Mouse (Mus musculus) kidney, embryonic 14.5 days (tissue): ENCODE measurements at regions not wholly inside any gene's neighbourhood (a gene's known extent, or its start where the extent isn't known, plus 50 kb on each side); places are given as distances from the start of the nearest gene placed in this dataset.

ENCODE experiments used
- ATAC-seq: fragments of 200-750 bp; cut with Nextera tagmentation; 2 replicates; pipeline ENCODE4 v1.8.0; 2017; ENCODE audit warnings: moderate number of reproducible peaks, mild to moderate bottlenecking, moderate TSS enrichment, moderate library complexity; ENCODE audit not compliant: low FRiP score, low TSS enrichment
- H3K27ac ChIP-seq: fragments of 300-500 bp; sonication (generic); 2 replicates; pipeline ENCODE4 v1.5.1; 2014; ENCODE audit warnings: low read depth, mild to moderate bottlenecking, low read length, moderate library complexity, mixed read lengths
- H3K27me3 ChIP-seq: fragments of 300-500 bp; sonication (generic); 2 replicates; pipeline ENCODE4 v1.6.1; 2014; ENCODE audit warnings: mild to moderate bottlenecking, low read length; ENCODE audit not compliant: control insufficient read depth, insufficient read depth
- H3K36me3 ChIP-seq: fragments of 300-500 bp; sonication (generic); 2 replicates; pipeline ENCODE4 v1.6.1; 2014; ENCODE audit warnings: low read length, mixed read lengths; ENCODE audit not compliant: control insufficient read depth, insufficient read depth
- H3K4me1 ChIP-seq: fragments of 300-500 bp; sonication (generic); 2 replicates; pipeline ENCODE4 v1.6.1; 2014; ENCODE audit warnings: low read length, mixed read lengths; ENCODE audit not compliant: control insufficient read depth, insufficient read depth
- H3K4me2 ChIP-seq: fragments of 300-500 bp; sonication (generic); replicated peaks from 2 replicates; pipeline ENCODE4 v1.6.1; 2014; ENCODE audit warnings: low read depth, mild to moderate bottlenecking, low read length
- H3K4me3 ChIP-seq: fragments of 300-500 bp; sonication (generic); 2 replicates; pipeline ENCODE4 v1.5.1; 2014; ENCODE audit warnings: mild to moderate bottlenecking, low read length
- H3K9ac ChIP-seq: fragments of 300-500 bp; sonication (generic); 2 replicates; pipeline ENCODE4 v1.6.1; 2014; ENCODE audit warnings: low read depth, mild to moderate bottlenecking, low read length, moderate library complexity
- H3K9me3 ChIP-seq: fragments of 300-500 bp; sonication (generic); 2 replicates; pipeline ENCODE4 v1.6.1; 2016; ENCODE audit warnings: low read length; ENCODE audit not compliant: control insufficient read depth
- WGBS: fragments of 180-500 bp; shearing (Covaris S2); extraction: QIAGEN DNeasy Blood & Tissue Kit; methylation state at CpG from one replicate; pipeline ENCODE4 v1.1.7; 2014; 5-methylcytosine and 5-hydroxymethylcytosine counted together

GRCm38 (mm10) chr9:49959987-49960386 lies 161.3 kb upstream of the Ncam1 start:
- Histone ChIP-seq H3K27ac (peak overlapping the region; percentile 43; the same call in 1 of the 2 replicates), H3K36me3 (no peaks in the 10 kb centered on the region), H3K4me1 (peaks cover 30% of the 10 kb centered on the region), H3K27me3 (no peaks in the 10 kb centered on the region), H3K4me3 (no peak overlapping the region), H3K9ac (no peak overlapping the region), H3K4me2 (no peak overlapping the region), H3K9me3 (no peaks in the 10 kb centered on the region)
- ATAC-seq: peak; percentile 63; the same call in 1 of the 2 replicates
- WGBS: 56% methylated on average over 10 of the region's 10 CpGs

GRCm38 (mm10) chr9:49958890-49959289 lies 160.2 kb upstream of the Ncam1 start:
- ATAC-seq: no peak
- H3K4me2 ChIP-seq: no peak overlapping the region
- 77% methylated on average over 3 of the region's 3 CpGs for WGBS
- H3K9ac ChIP-seq: no peak overlapping the region
- no peak overlapping the region for H3K27ac ChIP-seq
- peaks cover 30% of the 10 kb centered on the region for H3K4me1 ChIP-seq
- no peaks in the 10 kb centered on the region for H3K27me3 ChIP-seq
- H3K9me3 ChIP-seq: no peaks in the 10 kb centered on the region
- no peaks in the 10 kb centered on the region for H3K36me3 ChIP-seq
- no peak overlapping the region for H3K4me3 ChIP-seq

- Histone ChIP-seq H3K4me3 (no peak overlapping the region), H3K4me1 (peaks cover 6% of the 10 kb centered on the region), H3K27ac (no peak overlapping the region), H3K4me2 (no peak overlapping the region), H3K27me3 (no peaks in the 10 kb centered on the region), H3K36me3 (no peaks in the 10 kb centered on the region), H3K9ac (no peak overlapping the region), H3K9me3 (no peaks in the 10 kb centered on the region)
- no peak for ATAC-seq
- 66% methylated on average over 3 of the region's 3 CpGs for WGBS
Measured at GRCm38 (mm10) chr9:49954601-49955000, 155.9 kb upstream of the Ncam1 start.

- Histone ChIP-seq H3K9me3 (no peaks in the 10 kb centered on the region), H3K9ac (no peak overlapping the region), H3K4me2 (no peak overlapping the region), H3K27me3 (no peaks in the 10 kb centered on the region), H3K4me1 (no peaks in the 10 kb centered on the region), H3K27ac (no peak overlapping the region), H3K4me3 (no peak overlapping the region), H3K36me3 (no peaks in the 10 kb centered on the region)
- WGBS: 70% methylated on average over 5 of the region's 5 CpGs
- no peak for ATAC-seq
Measured at GRCm38 (mm10) chr9:49950321-49950720, 151.6 kb upstream of the Ncam1 start.

GRCm38 (mm10) chr9:49948546-49948945 lies 149.8 kb upstream of the Ncam1 start:
- no peak overlapping the region for H3K4me3 ChIP-seq
- H3K27me3 ChIP-seq: no peaks in the 10 kb centered on the region
- no peak overlapping the region for H3K9ac ChIP-seq
- H3K36me3 ChIP-seq: no peaks in the 10 kb centered on the region
- H3K9me3 ChIP-seq: no peaks in the 10 kb centered on the region
- WGBS: 93% methylated on average over 4 of the region's 4 CpGs
- no peaks in the 10 kb centered on the region for H3K4me1 ChIP-seq
- no peak overlapping the region for H3K27ac ChIP-seq
- no peak for ATAC-seq
- no peak overlapping the region for H3K4me2 ChIP-seq

GRCm38 (mm10) chr9:49946857-49947256 lies 148.1 kb upstream of the Ncam1 start:
- Histone ChIP-seq H3K9me3 (no peaks in the 10 kb centered on the region), H3K27me3 (no peaks in the 10 kb centered on the region), H3K4me2 (no peak overlapping the region), H3K4me1 (no peaks in the 10 kb centered on the region), H3K4me3 (no peak overlapping the region), H3K27ac (no peak overlapping the region), H3K36me3 (no peaks in the 10 kb centered on the region), H3K9ac (no peak overlapping the region)
- 63% methylated on average over 2 of the region's 2 CpGs for WGBS
- no peak for ATAC-seq

GRCm38 (mm10) chr9:49935555-49936376 lies 137.0 kb upstream of the Ncam1 start:
- ATAC-seq: no peak
- Histone ChIP-seq H3K4me2 (no peak overlapping the region), H3K9ac (no peak overlapping the region), H3K36me3 (no peaks in the 10 kb centered on the region), H3K4me3 (no peak overlapping the region), H3K4me1 (peaks cover 3% of the 10 kb centered on the region; the same call in 1 of the 2 replicates), H3K9me3 (no peaks in the 10 kb centered on the region), H3K27ac (no peak overlapping the region), H3K27me3 (no peaks in the 10 kb centered on the region)
- 43% methylated on average over 9 of the region's 9 CpGs for WGBS

GRCm38 (mm10) chr9:49928041-49928656 lies 129.4 kb upstream of the Ncam1 start:
- 0 out of 2 replicates have a peak, but pooled peaks have one; percentile 40 for ATAC-seq
- H3K27me3 ChIP-seq: no peaks in the 10 kb centered on the region
- peaks cover 17% of the 10 kb centered on the region for H3K4me1 ChIP-seq
- H3K27ac ChIP-seq: no peak overlapping the region
- H3K4me3 ChIP-seq: no peak overlapping the region
- H3K9ac ChIP-seq: no peak overlapping the region
- H3K4me2 ChIP-seq: no peak overlapping the region
- H3K9me3 ChIP-seq: no peaks in the 10 kb centered on the region
- 62% methylated on average over 3 of the region's 3 CpGs for WGBS
- H3K36me3 ChIP-seq: no peaks in the 10 kb centered on the region

GRCm38 (mm10) chr9:49927281-49927680 lies 128.6 kb upstream of the Ncam1 start:
- H3K27ac ChIP-seq: no peak overlapping the region
- H3K9ac ChIP-seq: no peak overlapping the region
- H3K4me2 ChIP-seq: no peak overlapping the region
- no peaks in the 10 kb centered on the region for H3K9me3 ChIP-seq
- WGBS: 93% methylated on average over 1 of the region's 1 CpGs
- no peak overlapping the region for H3K4me3 ChIP-seq
- H3K4me1 ChIP-seq: peaks cover 26% of the 10 kb centered on the region
- no peaks in the 10 kb centered on the region for H3K27me3 ChIP-seq
- H3K36me3 ChIP-seq: no peaks in the 10 kb centered on the region
- no peak for ATAC-seq
